Mouse (Mus musculus) kidney, embryonic 16.5 days (tissue): ENCODE measurements at regions not wholly inside any gene's neighbourhood (a gene's known extent, or its start where the extent isn't known, plus 50 kb on each side); places are given as distances from the start of the nearest gene placed in this dataset.

Source experiments
- ATAC-seq: fragments of 200-750 bp; cut with Nextera tagmentation; 2 replicates; pipeline ENCODE4 v1.8.0; 2017; ENCODE audit warnings: moderate TSS enrichment; ENCODE audit not compliant: low FRiP score, low TSS enrichment
- H3K27ac ChIP-seq: fragments of 300-500 bp; sonication (generic); 2 replicates; pipeline ENCODE4 v1.5.1; 2014; ENCODE audit warnings: low read length
- H3K27me3 ChIP-seq: fragments of 300-500 bp; sonication (generic); 2 replicates; pipeline ENCODE4 v1.6.1; 2014; ENCODE audit warnings: low read length, control low read depth, mixed read lengths; ENCODE audit not compliant: insufficient read depth
- H3K36me3 ChIP-seq: fragments of 300-500 bp; sonication (generic); 2 replicates; pipeline ENCODE4 v1.6.1; 2014; ENCODE audit warnings: low read length, control low read depth, mixed read lengths; ENCODE audit not compliant: insufficient read depth
- H3K4me1 ChIP-seq: fragments of 300-500 bp; sonication (generic); 2 replicates; pipeline ENCODE4 v1.6.1; 2014; ENCODE audit warnings: low read length, control low read depth, mixed read lengths; ENCODE audit not compliant: insufficient read depth
- H3K4me2 ChIP-seq: fragments of 300-500 bp; sonication (generic); replicated peaks from 2 replicates; pipeline ENCODE4 v1.6.1; 2014; ENCODE audit warnings: low read depth, low read length
- H3K4me3 ChIP-seq: fragments of 300-500 bp; sonication (generic); 2 replicates; pipeline ENCODE4 v1.5.1; 2014; ENCODE audit warnings: mild to moderate bottlenecking, low read length
- H3K9ac ChIP-seq: fragments of 300-500 bp; sonication (generic); replicated peaks from 2 replicates; pipeline ENCODE4 v1.6.1; 2014; ENCODE audit warnings: low read length
- H3K9me3 ChIP-seq: fragments of 300-500 bp; sonication (generic); 2 replicates; pipeline ENCODE4 v1.6.1; 2016; ENCODE audit warnings: low read length, control low read depth
- WGBS: fragments of 180-500 bp; shearing (Covaris S2); extraction: QIAGEN DNeasy Blood & Tissue Kit; methylation state at CpG from one replicate; pipeline ENCODE4 v1.1.7; 2014; 5-methylcytosine and 5-hydroxymethylcytosine counted together

GRCm38 (mm10) chr8:41989040-41989501 is 572.2 kb upstream of the Frg1 start:
- Histone ChIP-seq H3K4me3 (no peak overlapping the region), H3K9me3 (no peaks in the 10 kb centered on the region), H3K4me2 (no peak overlapping the region; the same call in 1 of the 2 replicates), H3K4me1 (peaks cover 6% of the 10 kb centered on the region; the same call in 1 of the 2 replicates), H3K27ac (no peak overlapping the region), H3K27me3 (no peaks in the 10 kb centered on the region), H3K9ac (no peak overlapping the region), H3K36me3 (no peaks in the 10 kb centered on the region)
- WGBS = 27% methylated on average over 8 of the region's 8 CpGs
- peak; percentile 42; the same call in 1 of the 2 replicates for ATAC-seq

GRCm38 (mm10) chr8:41988216-41988615 is 571.3 kb upstream of the Frg1 start:
- no peak overlapping the region for H3K9ac ChIP-seq
- no peak overlapping the region for H3K27ac ChIP-seq
- no peak overlapping the region for H3K4me3 ChIP-seq
- WGBS = 29% methylated on average over 5 of the region's 5 CpGs
- H3K4me2 ChIP-seq = no peak overlapping the region
- no peaks in the 10 kb centered on the region for H3K9me3 ChIP-seq
- peak; percentile 42; the same call in 1 of the 2 replicates for ATAC-seq
- H3K27me3 ChIP-seq = no peaks in the 10 kb centered on the region
- H3K4me1 ChIP-seq = peaks cover 6% of the 10 kb centered on the region; the same call in 1 of the 2 replicates
- H3K36me3 ChIP-seq = no peaks in the 10 kb centered on the region

DNA sequence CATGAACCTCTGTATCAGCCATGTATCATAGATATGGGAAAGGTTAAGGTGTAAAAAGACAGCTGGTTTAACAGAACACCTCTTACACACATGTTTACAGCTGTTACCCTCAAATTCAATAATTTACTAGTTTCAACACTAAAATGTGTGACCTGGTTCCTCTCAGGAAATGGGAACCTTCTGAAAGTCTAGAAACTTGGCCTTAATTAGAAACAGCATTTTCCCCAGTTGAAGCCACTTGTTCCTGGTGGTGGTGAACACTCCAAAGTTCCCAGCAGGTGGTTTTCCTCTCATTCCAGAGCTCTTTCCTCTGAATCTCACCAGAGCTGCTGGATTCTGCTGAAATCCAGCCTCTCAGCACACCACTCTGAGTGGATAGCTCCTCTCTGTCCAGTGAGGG is 570.5 kb upstream of the Frg1 start:
- H3K27ac ChIP-seq = no peak overlapping the region
- ATAC-seq = no peak
- H3K4me3 ChIP-seq = no peak overlapping the region
- H3K9me3 ChIP-seq = no peaks in the 10 kb centered on the region
- no peaks in the 10 kb centered on the region for H3K36me3 ChIP-seq
- no peaks in the 10 kb centered on the region for H3K27me3 ChIP-seq
- H3K4me2 ChIP-seq = no peak overlapping the region
- H3K9ac ChIP-seq = no peak overlapping the region
- H3K4me1 ChIP-seq = peaks cover 6% of the 10 kb centered on the region; the same call in 1 of the 2 replicates

GRCm38 (mm10) chr8:41972416-41972815 is 555.5 kb upstream of the Frg1 start:
- no peak overlapping the region for H3K27ac ChIP-seq
- H3K27me3 ChIP-seq = no peaks in the 10 kb centered on the region
- 71% methylated on average over 2 of the region's 2 CpGs for WGBS
- no peak for ATAC-seq
- no peaks in the 10 kb centered on the region for H3K36me3 ChIP-seq
- no peak overlapping the region for H3K4me2 ChIP-seq
- no peak overlapping the region for H3K4me3 ChIP-seq
- H3K9ac ChIP-seq = no peak overlapping the region
- no peaks in the 10 kb centered on the region for H3K4me1 ChIP-seq
- H3K9me3 ChIP-seq = no peaks in the 10 kb centered on the region

DNA sequence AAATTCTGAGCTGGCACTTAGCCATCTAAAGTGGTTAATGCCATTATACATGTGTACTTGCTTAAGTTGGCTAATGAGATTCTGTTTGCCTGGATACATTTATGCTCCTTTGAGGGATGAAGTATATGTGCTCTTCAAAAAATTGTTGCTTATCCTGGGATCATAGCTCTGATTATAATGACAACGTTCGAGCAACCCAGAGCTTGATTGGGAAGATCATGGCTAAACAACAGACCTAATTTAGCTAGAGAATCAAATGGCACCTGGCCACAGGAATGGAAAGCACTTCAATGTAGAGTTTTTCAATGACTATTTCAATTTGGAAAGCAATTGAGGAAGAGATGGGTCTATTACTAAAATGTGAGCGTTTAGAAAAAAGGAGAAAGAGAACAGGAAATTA is 553.7 kb upstream of the Frg1 start:
- Histone ChIP-seq H3K9ac (no peak overlapping the region), H3K4me2 (no peak overlapping the region), H3K27ac (no peak overlapping the region), H3K4me3 (no peak overlapping the region), H3K36me3 (no peaks in the 10 kb centered on the region), H3K9me3 (no peaks in the 10 kb centered on the region), H3K27me3 (no peaks in the 10 kb centered on the region), H3K4me1 (no peaks in the 10 kb centered on the region)
- no peak for ATAC-seq
- 94% methylated on average over 3 of the region's 3 CpGs for WGBS

DNA sequence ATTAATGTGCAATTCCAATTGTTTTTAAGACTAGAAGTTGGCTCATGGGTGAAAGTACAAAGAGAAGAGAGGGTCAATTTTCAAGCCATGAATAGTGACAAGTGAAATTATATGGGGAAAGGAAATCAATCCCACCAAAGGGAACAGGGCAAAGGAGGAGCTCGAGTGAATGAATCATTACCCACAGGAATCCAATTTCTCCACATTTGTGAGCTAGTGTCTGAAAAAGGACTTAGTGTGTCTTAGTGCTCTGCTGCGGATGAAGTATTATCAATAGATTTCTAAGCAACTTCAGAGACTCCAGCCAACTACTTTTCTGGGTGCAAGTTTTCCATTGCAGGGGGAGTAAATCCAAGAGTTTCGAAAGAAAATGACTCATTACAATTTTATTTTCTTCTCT is 552.5 kb upstream of the Frg1 start:
- Histone ChIP-seq H3K9ac (no peak overlapping the region), H3K9me3 (no peaks in the 10 kb centered on the region), H3K4me2 (no peak overlapping the region), H3K27me3 (no peaks in the 10 kb centered on the region), H3K4me3 (no peak overlapping the region), H3K4me1 (no peaks in the 10 kb centered on the region), H3K36me3 (no peaks in the 10 kb centered on the region), H3K27ac (no peak overlapping the region)
- 43% methylated on average over 3 of the region's 3 CpGs for WGBS
- peak; percentile 65; the same call in 1 of the 2 replicates for ATAC-seq

- H3K27ac ChIP-seq = no peak overlapping the region
- H3K4me3 ChIP-seq = no peak overlapping the region
- ATAC-seq = no peak
These were observed 547.2 kb upstream of the Frg1 start for GRCm38 (mm10) chr8:41964088-41964487.

GRCm38 (mm10) chr8:41956878-41957277 is 540.0 kb upstream of the Frg1 start:
- ATAC-seq = no peak
- Histone ChIP-seq H3K4me2 (no peak overlapping the region), H3K27me3 (no peaks in the 10 kb centered on the region), H3K9me3 (no peaks in the 10 kb centered on the region), H3K9ac (no peak overlapping the region), H3K4me3 (no peak overlapping the region), H3K27ac (no peak overlapping the region), H3K36me3 (no peaks in the 10 kb centered on the region), H3K4me1 (no peaks in the 10 kb centered on the region)
- 91% methylated on average over 1 of the region's 1 CpGs for WGBS

More at GRCm38 (mm10) chr8:41964088-41964487, 547.2 kb upstream of the Frg1 start:
- no peaks in the 10 kb centered on the region for H3K4me1 ChIP-seq
- H3K9me3 ChIP-seq = no peaks in the 10 kb centered on the region
- H3K36me3 ChIP-seq = no peaks in the 10 kb centered on the region
- no peak overlapping the region for H3K9ac ChIP-seq
- H3K4me2 ChIP-seq = no peak overlapping the region
- H3K27me3 ChIP-seq = no peaks in the 10 kb centered on the region

- 78% methylated on average over 1 of the region's 1 CpGs for WGBS
- H3K27me3 ChIP-seq = no peaks in the 10 kb centered on the region
- H3K4me2 ChIP-seq = no peak overlapping the region
- no peaks in the 10 kb centered on the region for H3K36me3 ChIP-seq
- no peak for ATAC-seq
- H3K4me1 ChIP-seq = no peaks in the 10 kb centered on the region
- no peak overlapping the region for H3K4me3 ChIP-seq
- H3K9me3 ChIP-seq = no peaks in the 10 kb centered on the region
- H3K9ac ChIP-seq = no peak overlapping the region
- no peak overlapping the region for H3K27ac ChIP-seq
These were observed 533.9 kb upstream of the Frg1 start for GRCm38 (mm10) chr8:41950736-41951135.

DNA sequence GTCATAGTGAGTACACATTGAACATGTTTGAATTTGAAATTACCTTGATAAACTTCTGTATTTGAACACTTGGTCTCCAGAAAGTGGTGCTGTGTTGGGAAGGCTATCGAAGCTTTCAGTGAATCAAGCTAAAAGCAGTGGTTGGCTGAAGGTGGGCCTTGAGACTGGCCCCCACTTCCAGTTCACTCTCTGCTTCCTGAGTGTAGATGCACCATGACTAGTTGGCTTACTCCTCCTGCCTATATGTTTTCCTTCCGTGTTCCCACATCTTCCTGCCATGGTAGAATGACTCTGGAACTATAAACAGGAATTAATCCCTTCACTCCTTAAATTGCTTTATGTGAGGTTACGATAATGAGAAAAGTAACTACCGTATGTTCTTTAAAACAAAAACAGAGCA is 522.4 kb upstream of the Frg1 start:
- H3K4me1 ChIP-seq = no peaks in the 10 kb centered on the region
- ATAC-seq = peak; percentile 67; the same call in 1 of the 2 replicates
- no peaks in the 10 kb centered on the region for H3K27me3 ChIP-seq
- H3K4me3 ChIP-seq = no peak overlapping the region
- WGBS = 46% methylated on average over 4 of the region's 4 CpGs
- H3K9ac ChIP-seq = no peak overlapping the region
- H3K4me2 ChIP-seq = no peak overlapping the region
- H3K27ac ChIP-seq = no peak overlapping the region
- no peaks in the 10 kb centered on the region for H3K9me3 ChIP-seq
- no peaks in the 10 kb centered on the region for H3K36me3 ChIP-seq
